Mouse (Mus musculus) telencephalon, adult 2 months (tissue): ENCODE data around the gene Adm2.

Experiments used
- DNase-seq: peaks from one replicate; pipeline ENCODE4 v3.0.0-alpha.2; 2011; ENCODE audit warnings: low read depth, low spot score

Gene Adm2

GRCm38 (mm10) chr15:89322670-89323522 lies at the start of gene Adm2:
Adm2 (plus strand) TSS chr15:89322720.
- no peak for DNase-seq

GRCm38 (mm10) chr15:89275497-89275896 lies 47.0 kb upstream of the Adm2 start:
- no peak for DNase-seq

GRCm38 (mm10) chr15:89277366-89277765 lies 45.2 kb upstream of the Adm2 start:
- no peak for DNase-seq

DNA sequence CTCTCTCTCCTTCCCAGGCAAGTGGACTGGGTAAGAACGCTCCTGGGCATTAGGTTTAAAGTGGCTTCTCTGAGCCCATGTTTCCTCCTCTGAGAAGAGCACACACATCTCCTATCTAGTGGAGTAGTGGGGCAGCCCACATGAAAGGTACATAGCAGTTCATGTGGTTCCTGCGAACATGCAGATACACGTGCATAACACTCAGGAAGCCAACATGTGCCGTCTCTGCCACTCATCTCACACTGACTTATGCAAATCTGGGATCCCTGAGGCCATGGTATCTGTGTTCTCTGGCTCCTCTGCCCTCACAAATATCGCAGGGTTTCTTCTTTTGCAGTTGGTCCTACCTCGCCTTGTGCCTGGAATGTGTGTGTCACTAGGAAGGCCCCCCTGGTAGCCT lies 40.0 kb upstream of the Adm2 start:
- DNase-seq, result no peak

- DNase-seq, result no peak
These were observed 38.4 kb upstream of the Adm2 start for GRCm38 (mm10) chr15:89284094-89284493.

GRCm38 (mm10) chr15:89285004-89285403 lies 37.5 kb upstream of the Adm2 start:
- peak; percentile 78 for DNase-seq

DNA sequence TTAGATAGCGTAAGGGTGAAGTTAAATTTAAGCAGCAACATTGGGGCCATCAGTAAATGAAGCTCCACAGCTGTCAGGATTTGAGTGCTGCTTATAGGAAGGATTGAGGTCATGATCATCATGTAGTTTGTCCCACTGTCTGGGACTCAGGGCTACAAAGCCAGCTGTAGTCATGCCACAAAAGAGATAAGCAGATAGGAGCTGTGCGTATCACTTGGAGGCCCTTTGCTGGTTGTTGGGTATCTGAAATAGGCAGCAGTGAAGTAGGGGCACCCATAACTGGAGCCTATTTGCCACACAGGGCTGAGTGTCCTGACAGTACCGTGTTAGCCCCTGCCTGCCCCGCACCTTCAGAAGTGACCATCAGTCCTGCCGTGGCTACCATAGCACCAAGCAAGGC lies 37.0 kb upstream of the Adm2 start:
- DNase-seq, result no peak

GRCm38 (mm10) chr15:89286114-89286513 lies 36.4 kb upstream of the Adm2 start:
- no peak for DNase-seq

DNA sequence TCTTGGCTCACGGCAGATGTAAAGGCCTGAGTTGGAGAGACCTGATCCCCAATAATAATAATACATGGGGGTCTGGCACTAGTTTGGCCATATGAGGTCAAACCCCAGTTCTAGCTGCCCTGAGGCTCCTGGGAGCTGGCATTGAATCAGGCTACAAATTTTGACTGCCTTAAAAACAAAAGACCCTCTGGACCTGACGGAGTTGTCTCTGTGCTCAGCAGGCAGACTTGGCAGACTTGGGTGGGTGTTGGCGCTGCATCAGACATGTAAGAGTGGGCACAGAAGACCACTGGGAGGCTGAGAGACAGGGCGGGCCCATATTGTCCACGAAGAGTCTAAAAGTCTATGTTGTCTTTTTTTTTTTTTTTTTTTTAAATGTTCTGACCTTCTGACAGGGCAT lies 35.9 kb upstream of the Adm2 start:
- no peak for DNase-seq

- no peak for DNase-seq
These were observed 34.2 kb upstream of the Adm2 start for GRCm38 (mm10) chr15:89288227-89288767.

DNA sequence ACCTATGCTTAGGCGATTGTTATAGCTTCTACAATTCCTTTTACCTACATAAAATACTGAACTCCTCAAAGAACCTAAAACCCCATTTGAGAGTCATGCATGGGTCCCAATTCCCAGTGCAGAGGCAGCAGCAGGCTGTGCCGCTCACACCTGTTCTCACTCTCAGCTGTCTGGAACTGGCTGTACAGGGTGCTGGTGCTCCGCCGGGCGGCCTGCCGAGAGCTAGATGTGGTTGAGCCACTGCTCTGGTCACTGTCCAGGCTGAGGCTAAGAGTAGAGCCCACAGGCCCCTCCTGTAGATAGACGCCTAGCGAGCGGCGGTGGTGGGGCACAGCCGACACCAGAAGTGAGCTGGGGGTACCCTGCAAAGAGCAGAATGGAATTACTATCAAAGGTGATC lies 33.1 kb upstream of the Adm2 start:
- DNase-seq, result no peak

GRCm38 (mm10) chr15:89291521-89291920 lies 31.0 kb upstream of the Adm2 start:
- no peak for DNase-seq

GRCm38 (mm10) chr15:89292795-89293194 lies 29.7 kb upstream of the Adm2 start:
- DNase-seq, result no peak

GRCm38 (mm10) chr15:89293778-89294177 lies 28.7 kb upstream of the Adm2 start:
- no peak for DNase-seq

GRCm38 (mm10) chr15:89295580-89296165 lies 26.8 kb upstream of the Adm2 start:
- DNase-seq, result no peak

GRCm38 (mm10) chr15:89296465-89296864 lies 26.1 kb upstream of the Adm2 start:
- DNase-seq, result no peak

DNA sequence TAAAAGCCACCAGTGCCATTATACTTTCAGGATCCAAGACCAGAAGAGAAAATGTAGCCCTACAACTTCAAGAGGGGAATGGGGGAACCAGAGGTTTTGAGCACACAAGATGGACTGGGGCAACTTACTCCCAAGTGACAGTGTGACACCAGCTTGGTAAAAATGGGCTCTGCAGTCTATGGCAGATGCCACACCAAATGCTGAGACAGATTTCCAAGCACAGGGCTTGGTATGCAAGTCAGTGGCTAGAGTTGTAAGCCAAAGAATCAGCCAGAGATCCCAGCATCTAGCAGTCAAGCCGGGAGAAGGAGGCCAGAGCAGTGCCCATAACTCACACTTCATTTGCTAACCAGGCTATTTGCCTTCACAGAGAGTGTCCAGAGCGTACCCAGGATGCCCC lies 24.8 kb upstream of the Adm2 start:
- no peak for DNase-seq

DNA sequence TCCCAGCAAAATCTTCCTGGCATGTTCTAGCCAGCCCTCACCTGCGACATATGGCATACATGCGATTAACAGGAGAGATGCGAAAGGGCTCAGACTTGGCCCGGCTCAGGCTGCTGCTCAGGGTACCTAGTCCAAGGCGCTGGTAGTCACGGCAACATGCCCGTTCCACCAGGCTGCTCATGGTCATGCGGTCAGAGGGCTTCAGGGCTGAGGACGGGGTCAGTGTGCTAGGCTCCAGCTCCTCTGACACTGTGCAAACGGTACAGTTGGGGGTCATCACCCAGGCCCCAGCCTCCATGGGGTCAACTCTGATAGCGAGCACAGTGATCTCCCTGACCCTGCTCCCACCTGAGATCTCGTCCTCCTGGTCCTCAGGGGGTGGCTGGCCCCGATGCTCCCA lies 22.3 kb upstream of the Adm2 start:
- DNase-seq, result no peak

DNA sequence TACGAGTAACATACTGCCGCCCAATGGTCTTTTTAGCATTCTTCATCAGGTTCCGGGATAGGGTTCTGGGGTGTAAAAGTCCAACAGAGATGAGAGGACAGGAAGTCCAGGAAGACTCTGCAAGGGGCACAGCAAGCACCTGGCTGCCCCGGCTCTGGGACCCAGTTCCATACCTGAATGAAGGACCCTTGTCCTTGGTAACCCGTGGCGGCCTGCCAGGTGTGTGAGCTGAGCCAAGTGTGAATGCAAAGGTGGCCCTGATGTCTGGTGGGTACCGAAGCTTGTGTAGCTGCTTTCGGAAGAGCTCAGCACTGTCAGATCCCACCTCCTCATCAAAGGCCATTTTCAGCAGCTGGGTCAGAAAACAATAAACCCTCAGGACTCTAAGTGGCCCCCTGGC lies 21.9 kb upstream of the Adm2 start:
- no peak for DNase-seq

- no peak for DNase-seq
These were observed 16.6 kb upstream of the Adm2 start for GRCm38 (mm10) chr15:89305966-89306365.

GRCm38 (mm10) chr15:89307461-89307860 lies 15.1 kb upstream of the Adm2 start:
- DNase-seq, result no peak

- DNase-seq, result no peak
These were observed 13.9 kb upstream of the Adm2 start for GRCm38 (mm10) chr15:89308406-89309139.
